Mouse (Mus musculus) kidney, adult 2 months (tissue): ENCODE data around the gene Gm20379. TPM values are rescaled to one million over a fixed set of nuclear protein-coding genes. Genes with fewer than 3 reads are reported as not detected.

ENCODE experiments used
- DNase-seq: peaks from one replicate; pipeline ENCODE4 v3.0.0; 2021
- H3K27ac ChIP-seq: fragments of 200-500 bp; 2 replicates; pipeline ENCODE4 v1.5.1; 2012; ENCODE audit warnings: low read depth, low read length, control low read depth, inconsistent platforms; ENCODE audit not compliant: insufficient read depth
- H3K27me3 ChIP-seq: fragments of 200-500 bp; replicated peaks from 2 replicates; pipeline ENCODE4 v1.6.1; 2012; ENCODE audit warnings: mild to moderate bottlenecking, moderate library complexity, low read length, inconsistent platforms; ENCODE audit not compliant: control insufficient read depth, insufficient read depth
- H3K36me3 ChIP-seq: fragments of 200-500 bp; 2 replicates; pipeline ENCODE4 v1.6.1; 2012; ENCODE audit warnings: mild to moderate bottlenecking, moderate library complexity, low read length, inconsistent platforms; ENCODE audit not compliant: control insufficient read depth, insufficient read depth
- H3K4me1 ChIP-seq: fragments of 200-500 bp; 2 replicates; pipeline ENCODE4 v1.6.1; 2011; ENCODE audit warnings: low read length; ENCODE audit not compliant: control insufficient read depth, insufficient read depth
- H3K4me3 ChIP-seq: fragments of 200-500 bp; 2 replicates; pipeline ENCODE4 v1.5.1; 2011; ENCODE audit warnings: mild to moderate bottlenecking, low read depth, low read length, control low read depth; ENCODE audit not compliant: insufficient read depth
- CTCF ChIP-seq: fragments of 200-500 bp; conservative IDR thresholded peaks from 2 replicates; pipeline ENCODE4 v1.5.1; 2011; ENCODE audit warnings: low read depth, mild to moderate bottlenecking, control low read depth, low read length, moderate library complexity, mixed read lengths; ENCODE audit not compliant: insufficient read depth, insufficient read length
- POLR2A ChIP-seq: fragments of 200-500 bp; IDR thresholded peaks from one replicate; pipeline ENCODE4 v1.6.1; 2011; ENCODE audit warnings: low read depth, low read length, control low read depth
- WGBS: fragments of 180-500 bp; shearing (Covaris S2); methylation state at CpG from one replicate; pipeline ENCODE4 v1.1.7; 2018; 5-methylcytosine and 5-hydroxymethylcytosine counted together
- polyA plus RNA-seq: library from polyadenylated mRNA; depleted of rRNA; stranded (reverse); fragments of >200 nt; gene quantifications from 2 replicates; pipeline ENCODE4 v1.2.3, GENCODE M21; 2012

Gene Gm20379
- polyA plus RNA-seq, 1 experiment = not detected

DNA sequence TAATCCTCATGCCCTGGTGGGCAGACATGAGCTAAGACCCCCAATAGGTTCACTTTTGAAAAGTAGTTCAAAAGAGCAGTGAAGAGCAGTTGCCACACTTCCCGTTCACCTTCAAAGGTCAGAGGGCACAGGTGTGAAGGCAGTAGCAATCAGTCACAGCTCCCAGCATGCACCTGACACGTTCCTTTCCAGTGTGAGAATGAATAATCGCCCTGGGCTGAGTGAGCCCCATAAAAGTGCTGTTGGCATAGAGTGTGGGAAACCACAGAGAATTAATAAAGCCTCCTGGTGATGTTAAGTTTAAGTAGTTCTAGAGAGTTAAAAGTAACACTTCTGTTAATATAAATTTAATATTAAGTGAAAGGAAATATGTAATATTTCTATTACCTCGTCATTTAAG lies 14.2 kb upstream of the Gm20379 start:
- H3K4me3 ChIP-seq = no peak overlapping the region
- peak; percentile 61 for DNase-seq
- WGBS = 42% methylated on average over 4 of the region's 4 CpGs
- TF ChIP-seq CTCF = no peak
- TF ChIP-seq POLR2A = no peak
- no peaks in the 10 kb centered on the region for H3K27me3 ChIP-seq
- no peak overlapping the region for H3K27ac ChIP-seq
- no peaks in the 10 kb centered on the region for H3K36me3 ChIP-seq
- H3K4me1 ChIP-seq = peaks cover 2% of the 10 kb centered on the region; the same call in 1 of the 2 replicates

DNA sequence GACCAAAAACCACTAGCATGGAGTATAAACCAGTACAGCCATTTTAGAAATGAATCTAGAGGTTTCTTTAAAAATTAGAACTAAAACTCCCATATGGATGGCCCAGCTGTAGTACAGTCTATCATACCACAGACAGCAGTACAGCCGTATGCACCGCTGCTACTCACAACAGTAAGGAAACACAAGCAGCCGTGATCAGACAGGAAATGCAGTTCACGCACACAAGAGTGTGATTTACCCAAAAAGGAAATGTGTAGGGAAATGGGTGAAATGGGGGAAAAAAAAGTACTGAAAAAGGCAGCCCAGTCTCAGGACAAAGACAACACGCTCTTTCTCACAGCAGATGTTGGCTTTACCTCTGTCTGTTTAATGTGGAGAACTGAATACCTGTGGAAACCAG lies 11.9 kb upstream of the Gm20379 start:
- DNase-seq = no peak
- no peak for TF ChIP-seq POLR2A
- TF ChIP-seq CTCF = no peak
- WGBS = 75% methylated on average over 5 of the region's 5 CpGs
- H3K4me3 ChIP-seq = no peak overlapping the region
- no peak overlapping the region for H3K27ac ChIP-seq
- peaks cover 2% of the 10 kb centered on the region; the same call in 1 of the 2 replicates for H3K4me1 ChIP-seq
- no peaks in the 10 kb centered on the region for H3K27me3 ChIP-seq
- no peaks in the 10 kb centered on the region for H3K36me3 ChIP-seq

DNA sequence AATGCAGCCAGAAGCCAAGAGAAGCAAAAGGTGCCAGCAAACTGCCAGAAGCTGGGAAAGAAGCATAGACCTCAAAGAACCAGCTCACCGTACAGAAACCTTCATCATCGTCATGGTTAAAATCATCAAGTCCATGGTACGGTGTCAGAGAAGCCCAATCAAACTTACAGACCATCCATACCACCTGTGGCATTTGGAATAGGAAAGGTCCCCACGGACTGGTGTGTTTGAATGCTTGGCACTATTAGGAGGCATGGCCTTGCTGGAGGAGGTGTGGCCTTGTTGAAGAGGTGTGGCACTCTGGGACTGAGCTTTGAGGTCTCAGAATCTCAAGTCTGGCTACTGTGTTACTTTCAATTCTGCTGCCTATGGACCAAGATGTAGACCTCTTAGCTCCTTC lies 9.3 kb upstream of the Gm20379 start:
- H3K27ac ChIP-seq = no peak overlapping the region
- no peak for DNase-seq

DNA sequence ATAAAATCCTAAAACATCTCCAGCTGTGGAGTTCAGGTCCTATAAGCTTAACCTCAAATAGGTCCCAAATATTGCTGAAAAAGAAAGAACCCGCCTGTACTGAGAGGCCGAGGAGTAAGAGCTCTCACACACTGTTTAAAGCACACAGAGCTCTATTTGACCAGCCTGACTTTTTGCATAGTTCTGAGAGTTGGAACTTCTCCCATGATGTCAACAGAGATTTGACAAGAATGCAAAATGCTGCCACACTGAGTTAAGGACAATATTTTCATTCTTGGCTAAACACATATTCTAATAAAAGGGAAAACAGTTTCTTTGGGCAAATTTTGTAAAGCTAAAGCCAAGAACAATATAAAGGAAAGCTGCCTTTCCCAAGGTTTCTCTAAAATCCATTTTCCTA lies 8.8 kb upstream of the Gm20379 start:
- no peak for DNase-seq
- WGBS = 75% methylated on average over 2 of the region's 2 CpGs
- no peak overlapping the region for H3K27ac ChIP-seq
- TF ChIP-seq POLR2A (no peak), CTCF (no peak)
- H3K4me3 ChIP-seq = no peak overlapping the region
- H3K36me3 ChIP-seq = no peaks in the 10 kb centered on the region
- peaks cover 10% of the 10 kb centered on the region; the same call in 1 of the 2 replicates for H3K4me1 ChIP-seq
- no peaks in the 10 kb centered on the region for H3K27me3 ChIP-seq

More for the DNA sequence above, 9.3 kb upstream of the Gm20379 start:
- 77% methylated on average over 4 of the region's 4 CpGs for WGBS
- Histone ChIP-seq H3K4me3 (no peak overlapping the region), H3K4me1 (peaks cover 4% of the 10 kb centered on the region; the same call in 1 of the 2 replicates), H3K36me3 (no peaks in the 10 kb centered on the region), H3K27me3 (no peaks in the 10 kb centered on the region)
- TF ChIP-seq CTCF (no peak), POLR2A (no peak)

GRCm38 (mm10) chr13:92299522-92299921 lies 6.3 kb upstream of the Gm20379 start:
- no peak for TF ChIP-seq POLR2A
- TF ChIP-seq CTCF = no peak
- Histone ChIP-seq H3K36me3 (no peaks in the 10 kb centered on the region), H3K27me3 (no peaks in the 10 kb centered on the region), H3K4me3 (no peak overlapping the region), H3K27ac (no peak overlapping the region), H3K4me1 (peaks cover 11% of the 10 kb centered on the region; the same call in 1 of the 2 replicates)
- WGBS = 50% methylated on average over 1 of the region's 1 CpGs
- DNase-seq = no peak

DNA sequence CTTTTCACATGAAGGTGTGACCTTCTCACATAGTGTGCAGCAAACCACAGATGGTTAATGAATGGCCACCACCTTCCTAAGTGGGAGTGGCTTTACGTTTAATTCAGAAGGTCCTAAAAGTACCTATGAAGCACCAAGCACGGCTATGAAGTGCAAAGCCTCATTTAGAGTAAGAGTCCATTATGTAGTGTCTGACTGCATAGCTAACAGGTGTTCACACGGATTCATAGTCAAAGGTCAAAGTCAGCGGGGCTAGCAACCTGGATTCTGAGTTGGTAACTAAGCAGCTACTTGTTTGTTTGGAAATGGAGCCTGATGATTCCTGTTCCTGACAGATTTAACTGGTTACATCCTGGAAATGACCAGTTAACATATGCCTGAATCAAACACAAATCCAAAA lies 4.0 kb upstream of the Gm20379 start:
- Histone ChIP-seq H3K4me1 (peaks cover 11% of the 10 kb centered on the region; the same call in 1 of the 2 replicates), H3K27me3 (no peaks in the 10 kb centered on the region), H3K27ac (0 out of 2 replicates have a peak overlapping the region, but pooled peaks have one; percentile 9), H3K36me3 (no peaks in the 10 kb centered on the region), H3K4me3 (no peak overlapping the region)
- WGBS = 32% methylated on average over 4 of the region's 4 CpGs
- DNase-seq = peak; percentile 23
- TF ChIP-seq CTCF (no peak), POLR2A (no peak)

GRCm38 (mm10) chr13:92302466-92302865 lies 3.3 kb upstream of the Gm20379 start:
- Histone ChIP-seq H3K4me3 (no peak overlapping the region), H3K36me3 (no peaks in the 10 kb centered on the region), H3K27me3 (no peaks in the 10 kb centered on the region), H3K4me1 (peaks cover 11% of the 10 kb centered on the region; the same call in 1 of the 2 replicates), H3K27ac (no peak overlapping the region)
- 81% methylated on average over 4 of the region's 4 CpGs for WGBS
- no peak for DNase-seq
- TF ChIP-seq CTCF (no peak), POLR2A (no peak)
